Mouse (Mus musculus): ENCODE results near the gene Prima1.
A peak's percentile ranks its signal among the peaks of the same experiment; 100 is the strongest.

Prima1 gene

DNA sequence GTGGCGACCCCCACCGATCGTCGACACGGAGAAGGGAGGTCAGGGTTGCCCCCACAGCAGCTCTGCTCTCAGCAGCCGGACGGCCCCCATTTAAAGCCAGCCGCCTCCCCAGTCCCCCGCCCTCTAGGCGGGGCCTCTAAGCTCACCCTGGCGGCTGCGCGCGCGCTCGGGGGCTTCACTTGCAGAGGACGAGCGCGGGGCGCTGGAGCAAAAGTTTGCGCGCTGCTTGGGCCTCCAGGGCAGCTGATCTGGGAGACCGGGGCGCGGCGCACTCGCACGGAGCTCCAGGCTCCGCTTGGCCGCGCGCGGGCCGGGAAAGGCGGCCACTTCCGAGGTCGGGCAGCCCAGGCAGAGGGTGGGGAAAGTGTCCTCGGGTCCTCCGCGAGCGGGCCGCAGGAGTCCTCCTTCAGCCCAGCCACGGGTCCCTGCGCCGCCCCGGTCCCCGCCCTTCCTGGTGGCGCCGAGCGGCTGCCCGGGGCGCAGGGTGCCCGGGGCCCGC, at the start of gene Prima1:
TSS of gene Prima1 (minus strand) at position 68 of the 499 bp plus-strand sequence.
- no peak for DNase-seq (ENCODE audit: low spot score in 2 of 2)

DNA sequence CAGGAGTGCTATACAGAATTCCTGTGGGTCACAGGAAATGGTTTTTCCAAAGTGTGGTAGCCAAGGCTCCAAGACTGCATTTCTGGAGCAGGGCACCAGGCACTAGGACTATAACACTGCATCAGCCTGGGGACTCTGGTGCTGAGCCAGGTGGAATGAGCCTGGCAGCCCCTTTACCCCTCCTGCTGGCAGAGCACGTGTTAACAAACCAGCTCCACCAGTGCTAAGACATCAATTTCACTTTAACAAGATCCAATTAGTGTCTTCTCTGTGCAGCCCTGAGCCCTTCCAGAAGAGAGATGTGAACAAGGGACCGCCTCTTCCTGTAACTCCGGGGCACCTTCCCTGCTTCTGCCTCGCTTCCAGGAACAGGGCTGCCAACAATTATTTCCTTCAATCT, 45.3 kb upstream of the Prima1 start:
- no peak for DNase-seq (ENCODE audit: low spot score in 2 of 2)

DNA sequence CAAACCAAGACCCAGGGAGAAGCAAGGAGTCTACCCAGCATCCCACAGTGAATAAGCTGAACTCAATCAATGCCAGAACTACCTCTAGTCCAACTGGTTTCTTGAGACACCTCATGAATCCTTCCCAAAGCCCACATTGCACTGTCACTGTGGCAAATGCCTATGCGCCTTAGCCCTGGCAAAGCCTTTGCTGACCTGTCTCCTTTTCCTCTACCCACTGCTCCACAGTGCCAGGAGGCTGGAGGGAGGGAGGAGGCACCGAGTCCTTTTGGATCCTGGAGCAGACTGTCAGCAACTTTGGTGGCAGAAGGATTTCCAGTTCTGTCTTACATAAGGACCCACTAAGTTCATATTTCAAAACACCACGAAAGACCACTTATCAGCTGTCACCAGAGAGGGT, 41.5 kb upstream of the Prima1 start:
- no peak for DNase-seq (ENCODE audit: low spot score in 2 of 2)

DNA sequence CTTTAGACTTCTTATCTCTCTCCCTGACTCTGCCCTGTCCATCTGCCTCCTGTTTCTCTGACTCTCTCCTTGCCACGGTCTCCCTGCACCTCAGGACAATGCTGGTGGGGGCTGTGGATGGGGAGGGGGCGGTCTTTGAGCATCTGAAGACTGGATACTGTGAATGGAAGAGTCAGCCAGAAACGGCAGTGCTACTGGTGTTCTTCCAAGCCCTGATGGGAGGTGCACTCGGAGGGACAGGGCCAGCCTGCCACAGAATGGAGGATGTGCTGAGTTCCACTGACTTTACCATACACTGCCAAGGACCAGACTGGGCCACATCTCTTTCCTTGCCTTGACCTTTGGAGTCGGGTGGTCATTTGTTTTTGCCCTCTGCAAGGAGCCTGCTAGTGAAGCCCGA, 41.0 kb upstream of the Prima1 start:
- no peak for DNase-seq (ENCODE audit: low spot score in 2 of 2)

DNA sequence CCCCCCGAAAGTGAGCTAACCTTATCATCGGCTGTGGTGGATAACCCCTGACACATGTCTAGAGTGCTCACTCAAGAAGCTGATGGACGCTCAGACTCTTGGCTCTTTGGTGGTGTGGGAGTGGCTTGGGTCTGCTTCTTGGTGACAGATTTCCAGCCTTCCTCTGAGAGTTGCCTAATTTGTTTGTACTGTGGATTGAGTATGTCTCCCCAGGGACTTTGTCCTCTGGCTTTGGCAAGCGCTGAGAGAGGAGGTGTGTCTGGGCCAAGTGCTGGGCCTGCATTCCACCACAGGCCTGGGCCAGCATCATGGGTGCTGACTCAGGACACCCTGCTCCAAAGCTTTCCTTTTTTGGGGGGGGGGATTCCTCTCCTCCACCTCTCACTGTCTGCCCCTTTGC, 40.0 kb upstream of the Prima1 start:
- DNase-seq (ENCODE audit: low spot score in 2 of 2), result no peak

DNA sequence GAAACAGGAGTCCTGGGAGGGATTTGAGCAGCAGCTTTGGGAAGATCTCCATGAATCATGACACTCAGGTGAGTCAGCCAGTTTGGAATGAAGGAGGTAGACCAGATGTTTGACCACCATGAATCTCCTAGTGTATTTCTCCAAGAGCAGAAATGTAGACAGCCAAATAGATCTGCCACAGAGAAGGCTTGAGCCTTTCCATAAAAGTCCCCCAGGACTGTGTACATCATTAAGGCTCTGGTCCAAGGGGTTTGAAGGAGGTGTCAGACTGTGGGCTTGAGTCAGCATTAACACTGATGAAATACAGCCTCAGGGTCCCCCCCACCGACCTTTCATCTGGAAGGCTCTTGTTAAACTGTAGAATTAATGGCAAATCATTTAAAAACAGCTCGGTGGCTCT, 39.5 kb upstream of the Prima1 start:
- no peak for DNase-seq (ENCODE audit: low spot score in 2 of 2)

DNA sequence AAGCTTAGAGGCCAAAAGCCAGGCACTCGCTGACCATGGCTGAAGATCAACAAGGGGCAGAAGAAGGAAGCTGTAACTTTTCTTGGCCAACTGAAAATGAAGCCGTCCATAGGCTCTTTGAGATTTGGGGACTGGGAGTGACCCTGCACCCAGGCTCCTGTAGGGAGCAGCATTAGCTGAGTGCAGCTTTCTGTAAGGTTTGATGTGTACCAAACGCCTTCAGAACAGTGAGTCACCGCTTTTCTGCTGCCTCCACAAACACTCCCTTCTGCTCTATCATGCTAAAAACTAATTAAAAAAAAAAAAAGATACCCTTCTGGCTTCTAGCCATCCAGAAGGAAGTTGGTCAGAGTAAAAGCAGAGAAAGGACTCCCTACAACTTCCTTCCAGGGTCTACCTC, 34.5 kb upstream of the Prima1 start:
- DNase-seq (ENCODE audit: low spot score in 2 of 2), result no peak

DNA sequence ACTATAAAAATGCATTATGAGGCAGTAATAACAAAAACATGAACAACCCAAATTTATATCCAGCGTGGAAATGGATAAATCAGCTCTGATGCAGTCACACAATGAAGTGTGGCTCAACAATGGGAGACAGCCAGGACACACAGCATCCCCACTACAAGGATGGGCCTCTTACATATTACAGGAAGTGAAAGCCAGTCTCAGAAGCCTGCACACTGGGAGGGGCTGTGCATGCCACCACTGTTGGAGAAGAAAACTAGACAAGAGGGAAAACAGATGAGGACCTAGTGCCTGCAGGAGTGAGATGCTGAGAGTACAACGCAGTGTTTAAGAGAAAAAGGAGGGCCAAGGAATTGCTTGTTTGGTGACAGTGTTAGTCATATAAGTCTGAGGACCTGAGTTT, 31.8 kb upstream of the Prima1 start:
- DNase-seq (ENCODE audit: low spot score in 2 of 2), result no peak

DNA sequence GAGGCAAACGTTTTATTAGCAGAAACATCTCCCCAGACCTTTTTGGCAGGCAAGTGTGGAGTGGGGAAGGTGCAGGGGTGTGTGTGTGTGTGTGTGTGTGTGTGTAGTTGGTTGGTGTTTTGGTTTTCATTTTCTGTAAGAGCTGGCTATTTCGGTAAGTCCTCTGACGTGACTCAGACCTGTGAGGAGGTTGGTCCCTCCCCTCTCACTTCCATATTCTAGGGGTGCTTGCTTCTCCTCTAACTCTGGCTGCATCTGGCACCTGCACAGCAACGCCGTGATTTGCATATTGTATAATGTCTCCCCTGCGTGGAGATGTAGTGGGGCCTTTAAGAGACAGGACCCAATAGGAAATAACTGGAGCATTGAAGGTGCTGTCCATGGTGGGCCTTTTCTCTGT, 31.1 kb upstream of the Prima1 start:
- DNase-seq (ENCODE audit: low spot score in 2 of 2), result peak in 1 of 2 experiments; percentile 18

DNA sequence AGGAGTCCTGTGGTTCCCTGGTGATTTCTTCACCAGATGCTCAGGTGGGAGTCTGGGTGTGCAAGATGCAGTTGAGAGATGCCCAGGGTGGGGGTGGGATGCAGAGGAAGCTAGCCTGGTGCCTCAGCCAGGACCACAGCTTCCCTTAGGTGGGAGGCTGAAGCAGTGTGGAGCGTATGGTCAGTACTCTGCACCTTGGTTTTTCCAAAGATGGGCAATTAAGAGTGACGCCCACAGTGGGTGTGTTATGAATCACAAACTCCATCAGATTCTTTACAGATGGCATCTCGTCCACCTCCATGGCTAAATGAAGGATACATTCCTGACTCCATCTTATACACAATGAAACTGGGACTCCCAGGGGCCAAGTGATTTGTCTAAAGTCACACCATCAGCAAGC, 30.2 kb upstream of the Prima1 start:
- no peak for DNase-seq (ENCODE audit: low spot score in 2 of 2)

DNA sequence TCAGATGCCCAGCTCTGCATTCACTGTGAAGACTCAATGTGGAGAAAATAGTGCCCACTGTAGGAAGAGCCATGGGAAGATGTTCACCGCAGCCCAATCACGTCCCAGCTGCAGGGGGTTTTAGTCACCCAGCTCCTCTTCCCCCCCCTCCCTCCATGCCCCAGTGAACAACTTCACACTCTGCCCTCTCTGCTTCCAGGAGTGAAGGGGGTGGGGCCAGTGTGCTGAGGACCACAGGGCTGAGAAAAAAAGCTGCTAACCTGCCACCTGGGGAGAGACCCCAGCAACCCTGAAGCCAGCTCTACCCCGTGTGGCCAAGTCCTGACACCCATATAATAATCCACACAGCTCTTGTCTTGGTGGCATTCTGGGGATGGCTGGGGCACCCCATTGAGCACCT, 24.7 kb upstream of the Prima1 start:
- DNase-seq (ENCODE audit: low spot score in 2 of 2), result no peak

DNA sequence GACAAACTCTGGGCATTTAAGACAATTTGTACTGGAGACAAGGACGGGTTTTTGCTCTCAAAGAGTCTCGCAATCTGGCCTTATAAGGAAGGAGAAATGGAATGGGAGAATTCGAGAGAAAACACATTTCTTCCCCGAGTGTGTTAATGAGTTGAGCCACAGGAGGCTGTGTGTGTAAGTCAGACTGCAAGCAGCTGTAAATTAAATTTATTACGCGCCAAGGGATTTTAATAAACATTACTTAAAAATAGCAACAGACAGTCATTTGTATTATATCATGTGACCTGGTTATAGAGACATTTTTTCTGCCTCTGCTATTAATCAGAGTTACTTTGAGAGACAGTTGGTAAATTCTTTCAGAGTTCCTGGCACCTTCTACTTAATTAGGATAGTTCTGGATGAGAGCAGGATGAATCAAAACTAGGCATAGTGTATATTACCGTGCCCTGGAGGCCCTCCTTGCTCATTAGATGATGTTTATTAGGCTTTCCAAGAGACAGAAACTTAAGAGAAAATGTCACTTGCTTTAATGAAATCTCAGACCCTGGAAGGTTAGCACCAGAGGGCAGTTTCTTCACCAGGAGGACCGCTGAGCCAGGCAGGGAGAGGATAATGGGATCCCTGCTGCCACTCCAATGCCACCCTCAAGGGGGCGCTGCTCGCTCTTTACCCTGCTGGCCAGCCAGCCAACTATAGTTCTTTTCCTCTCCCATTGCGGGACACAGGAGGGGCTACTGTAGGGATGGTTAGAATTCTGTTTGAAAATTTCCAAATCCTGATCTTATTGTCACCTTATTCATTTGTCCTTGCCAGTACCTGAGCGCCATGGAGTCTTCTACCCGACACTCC, 20.3 kb upstream of the Prima1 start:
- DNase-seq (ENCODE audit: low spot score in 2 of 2), result peak in 1 of 2 experiments; percentile 71

DNA sequence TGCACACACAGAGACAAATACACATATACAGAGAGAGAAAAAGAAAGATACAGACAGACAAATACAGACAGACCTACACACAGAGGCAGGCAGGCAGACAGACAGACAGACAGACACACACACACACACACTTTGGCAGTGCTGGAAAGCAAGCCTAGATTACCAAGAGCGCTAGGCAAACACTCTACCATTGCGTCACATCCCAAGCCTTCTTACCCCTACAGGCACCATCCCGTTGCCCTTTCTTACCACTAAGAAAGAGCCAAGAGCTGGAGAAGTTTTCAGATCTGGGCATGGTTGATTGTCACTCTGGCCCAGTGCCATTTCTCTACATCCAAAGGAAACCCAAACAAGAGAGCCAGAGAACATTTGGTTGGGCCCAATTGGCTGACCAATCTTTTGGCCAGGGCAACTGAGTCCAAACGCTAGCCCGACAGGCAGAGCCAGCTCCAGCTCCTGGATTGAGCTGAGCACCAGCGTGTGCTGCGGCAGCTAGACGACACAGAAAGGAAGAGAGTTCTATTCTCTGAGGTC, 11.0 kb upstream of the Prima1 start:
- no peak for DNase-seq (ENCODE audit: low spot score in 2 of 2)

DNA sequence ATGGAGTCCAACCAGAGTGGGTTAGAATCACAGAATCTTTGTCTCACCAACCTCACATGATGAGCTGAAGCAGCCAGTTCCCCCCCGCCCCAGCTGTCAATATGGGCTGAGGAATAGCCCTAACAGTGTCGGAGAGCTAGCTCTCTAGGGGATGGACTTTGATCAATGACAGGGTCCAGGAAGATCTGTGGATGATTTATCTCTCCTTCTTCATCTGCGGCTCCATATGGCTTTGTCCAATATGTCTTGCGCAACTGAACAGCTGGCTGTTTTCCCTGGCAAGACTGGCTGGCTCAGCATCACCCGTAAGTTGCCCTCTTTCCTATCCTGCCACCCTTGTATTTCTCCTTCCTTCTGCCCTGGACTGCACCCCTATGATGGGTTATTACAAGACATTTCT, 9.2 kb upstream of the Prima1 start:
- no peak for DNase-seq (ENCODE audit: low spot score in 2 of 2)

DNA sequence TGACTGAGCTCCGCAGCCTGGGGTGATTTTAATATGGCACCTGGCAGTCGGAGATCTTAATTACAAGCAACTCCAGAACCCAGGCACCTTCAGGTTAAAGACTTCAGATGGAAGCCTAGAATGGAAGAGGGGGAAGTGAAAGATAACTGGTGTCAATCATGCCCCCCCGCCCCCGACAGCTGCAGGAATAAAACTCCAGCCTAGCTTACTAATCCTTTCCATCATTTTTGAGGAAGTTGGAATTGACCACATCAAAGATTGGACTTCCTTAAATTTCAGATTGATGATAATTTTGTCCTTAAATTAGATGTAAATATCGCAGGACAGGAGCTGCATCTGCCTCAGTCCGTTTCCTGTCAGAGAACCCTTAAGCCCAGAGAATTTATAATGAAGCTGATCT, 8.4 kb upstream of the Prima1 start:
- no peak for DNase-seq (ENCODE audit: low spot score in 2 of 2)

DNA sequence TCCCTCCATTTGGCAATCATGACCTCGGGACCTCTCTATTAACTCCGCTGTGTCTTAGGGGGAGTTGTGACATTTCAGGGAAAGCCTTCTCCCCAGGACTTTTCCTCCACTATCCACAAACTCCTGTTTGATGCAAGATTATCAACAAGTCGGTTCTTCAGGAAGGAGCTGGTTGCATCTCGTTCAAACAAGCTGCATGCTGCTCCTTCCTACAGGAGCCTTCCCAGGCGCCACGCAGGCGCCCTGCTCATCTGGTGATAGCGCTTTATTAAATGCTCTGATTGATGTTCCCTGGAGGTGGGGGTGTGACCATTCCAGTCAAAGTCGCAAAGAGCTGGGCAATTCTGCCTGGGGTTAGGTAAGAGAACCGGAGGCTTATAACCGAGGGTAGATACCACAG, 1.1 kb upstream of the Prima1 start:
- no peak for DNase-seq (ENCODE audit: low spot score in 2 of 2)

DNA sequence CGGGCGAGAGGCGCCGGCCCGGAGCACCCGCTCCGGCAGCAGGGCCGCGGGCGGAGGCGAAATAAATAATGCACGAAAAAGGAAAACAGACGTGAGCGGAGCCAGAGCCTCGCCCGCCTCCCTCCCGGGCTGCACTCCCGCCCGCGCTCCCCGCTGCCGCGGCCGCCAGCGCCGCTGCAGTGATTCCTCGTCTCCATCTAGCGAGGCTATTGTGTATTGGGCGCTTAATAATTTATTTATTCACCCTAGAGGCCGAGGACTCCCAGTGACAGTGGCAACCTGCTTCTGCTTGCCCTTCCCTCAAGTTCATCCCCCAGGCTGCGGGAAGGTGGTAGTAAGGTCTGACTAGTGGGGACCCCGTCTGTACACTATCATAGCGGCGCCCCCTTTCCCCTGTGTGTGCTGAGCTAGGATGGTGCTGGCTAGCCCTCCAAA, 658 bp upstream of the Prima1 start:
- DNase-seq (ENCODE audit: low spot score in 2 of 2), result no peak

DNA sequence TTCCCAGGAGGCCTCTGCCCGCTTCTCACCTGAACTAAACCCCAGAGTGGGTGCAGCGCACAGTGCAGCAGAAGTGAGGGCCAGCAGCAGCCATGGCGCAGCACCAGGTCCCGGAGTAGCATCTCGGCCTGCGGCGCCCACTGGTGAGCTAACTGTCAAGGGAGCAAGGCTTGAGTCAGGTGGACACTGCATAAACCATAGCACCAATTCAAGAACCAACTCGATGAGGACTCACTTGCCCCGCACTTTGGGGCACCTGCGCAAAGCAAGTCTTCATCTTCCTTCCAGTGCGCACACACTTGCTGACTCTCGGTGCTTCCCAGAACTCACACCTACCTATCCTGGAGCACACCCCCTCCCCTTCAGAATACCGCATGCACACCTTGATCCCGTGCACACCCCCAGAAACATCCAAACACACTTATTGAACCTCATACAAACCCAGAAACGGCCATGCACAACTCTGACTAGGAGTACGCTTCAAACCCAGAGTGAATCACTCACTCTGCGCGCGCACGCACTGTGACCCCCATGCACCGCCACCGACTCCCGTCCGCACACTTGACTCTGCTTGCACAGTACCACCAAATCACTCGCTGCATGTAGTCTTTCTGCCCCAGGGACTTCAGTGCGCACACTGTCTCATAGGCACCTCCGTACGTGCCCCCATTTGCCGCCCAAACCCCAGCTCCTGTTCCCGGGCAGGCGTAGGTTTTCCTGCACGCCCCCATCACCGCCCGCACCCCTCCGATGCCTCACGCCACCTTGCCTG, 453 bp downstream of the Prima1 start:
- no peak for DNase-seq (ENCODE audit: low spot score in 2 of 2)

DNA sequence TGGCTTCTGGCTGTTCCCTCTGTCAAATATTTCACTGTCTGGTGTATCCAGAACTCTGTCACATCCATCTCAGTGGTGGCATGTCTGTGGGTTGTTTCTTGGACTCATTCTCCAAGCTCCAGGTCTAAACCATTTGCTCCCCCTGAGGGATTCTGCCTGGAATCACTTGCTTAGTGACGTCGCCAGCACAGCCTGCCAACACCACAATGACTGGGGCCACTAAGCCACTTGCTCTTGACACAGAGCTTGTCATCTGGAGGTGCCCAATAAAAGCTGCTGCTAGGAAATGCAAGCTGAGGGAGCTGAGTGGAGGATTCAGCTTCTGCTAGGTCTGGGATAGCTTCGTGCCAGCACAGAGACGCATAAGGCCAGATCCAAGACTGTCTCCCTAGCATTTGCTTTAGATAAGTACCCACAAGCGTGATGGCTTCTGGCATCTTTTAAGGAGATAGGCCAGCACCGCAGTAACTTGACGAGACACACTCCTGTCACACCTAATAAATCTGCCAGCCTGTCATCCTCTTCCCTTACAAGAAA, 3.0 kb downstream of the Prima1 start:
- no peak for DNase-seq (ENCODE audit: low spot score in 2 of 2)

DNA sequence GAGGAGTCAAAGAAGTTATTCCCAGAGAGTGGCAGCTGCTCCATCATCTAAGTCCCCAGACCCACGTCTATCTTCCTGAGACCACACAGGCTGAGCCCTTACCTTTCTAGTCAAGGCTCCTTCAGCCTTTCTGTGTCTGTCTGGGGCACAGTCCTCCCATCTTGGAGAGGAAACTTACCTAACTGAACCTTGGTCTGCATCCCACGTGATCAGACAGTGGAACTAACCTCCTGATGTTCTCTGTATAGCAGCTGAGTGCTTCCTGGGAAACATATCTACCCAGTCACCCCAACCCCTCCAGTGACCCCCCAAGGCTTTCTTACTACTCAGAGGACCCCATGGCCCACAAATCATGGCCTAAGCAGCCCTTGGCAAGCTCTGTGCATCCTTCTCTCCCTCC, 6.1 kb downstream of the Prima1 start:
- no peak for DNase-seq (ENCODE audit: low spot score in 2 of 2)

DNA sequence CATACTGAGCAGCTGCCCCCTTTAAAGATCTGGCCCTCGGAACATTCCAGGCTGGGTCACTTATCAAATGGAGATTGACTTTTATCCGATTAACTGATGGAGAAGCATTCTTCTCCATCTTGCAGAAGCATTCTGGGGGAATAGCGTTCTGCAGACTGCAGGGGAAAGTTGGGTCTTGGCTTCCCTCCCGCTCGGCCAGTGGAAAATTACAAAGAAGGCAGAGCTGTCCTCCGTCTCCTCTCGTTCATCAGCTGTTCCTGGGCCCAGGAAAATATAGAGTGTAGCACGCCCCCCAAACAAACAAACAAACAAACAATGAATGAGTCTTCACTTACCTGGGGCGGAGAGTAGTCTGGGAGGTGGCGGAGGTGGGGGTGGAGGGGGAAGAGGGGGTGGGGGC, 6.7 kb downstream of the Prima1 start:
- no peak for DNase-seq (ENCODE audit: low spot score in 2 of 2)

DNA sequence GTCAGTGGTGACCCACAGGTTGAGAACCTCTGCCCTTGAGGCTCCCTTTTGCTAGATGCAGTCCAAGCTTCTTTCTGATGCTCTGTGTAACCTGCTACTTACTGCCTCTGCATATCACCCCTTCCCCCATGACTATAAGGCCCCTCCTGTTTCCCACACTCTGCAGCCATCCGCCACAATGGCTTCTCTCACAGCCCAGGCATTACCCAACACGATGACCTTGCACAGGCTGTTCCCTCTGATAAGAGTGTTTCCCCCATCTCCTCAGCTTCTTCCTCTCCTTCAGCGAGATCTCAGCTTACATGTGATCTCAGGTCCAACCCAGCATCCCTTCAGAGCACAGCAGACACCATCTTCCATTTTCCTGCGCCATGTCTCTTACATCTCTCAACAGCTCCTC, 12.9 kb downstream of the Prima1 start:
- no peak for DNase-seq (ENCODE audit: low spot score in 2 of 2)

Measured in spleen, postnatal 4 days (tissue).